Mouse (Mus musculus): Measurements from ENCODE around the gene Slc38a3. TPM values are rescaled to one million over a fixed set of nuclear protein-coding genes. Genes with fewer than 3 reads are reported as not detected.
"Not testable (repeated sequence)": the region's sequence is repeated elsewhere in the genome, so short reads cannot be mapped to it uniquely, and the experiment has no call there.

Gene Slc38a3
- total and polyA plus RNA-seq, 2 experiments from 2014 or later = 38.7 to 60.9 TPM

- WGBS = 30% methylated on average over 17 of the region's 17 CpGs
- ATAC-seq (peak; percentile 83), DNase-seq (peak; percentile 62)
- Histone ChIP-seq H3K4me3 (ENCODE audit: low read depth, low read length) (no peak overlapping the region), H3K4me1 (ENCODE audit: insufficient read depth) (no peaks in the 10 kb centered on the region), H3K27ac (ENCODE audit: low read depth, low read length) (no peak overlapping the region), H3K9me3 (ENCODE audit: low read length) (no peaks in the 10 kb centered on the region), H3K4me2 (ENCODE audit: low read depth) (no peak overlapping the region), H3K9ac (no peak overlapping the region), H3K36me3 (ENCODE audit: insufficient read depth) (peaks cover 69% of the 10 kb centered on the region), H3K27me3 (ENCODE audit: insufficient read depth, low read length) (no peaks in the 10 kb centered on the region)
- TF ChIP-seq CTCF (IDR thresholded peaks at IDR 0.05; ENCODE audit: low read depth) = peak; percentile 92
Observed at GRCm38 (mm10) chr9:107685231-107685981, 16.1 kb upstream of the Slc38a3 start.

GRCm38 (mm10) chr9:107682405-107682804 lies 13.1 kb upstream of the Slc38a3 start:
- H3K27me3 ChIP-seq (ENCODE audit: insufficient read depth, low read length) = peaks cover 4% of the 10 kb centered on the region
- WGBS = 82% methylated on average over 20 of the region's 20 CpGs
- no peak for TF ChIP-seq CTCF (IDR thresholded peaks at IDR 0.05; ENCODE audit: low read depth)
- no peak overlapping the region for H3K27ac ChIP-seq (ENCODE audit: low read depth, low read length)
- H3K4me2 ChIP-seq (ENCODE audit: low read depth) = no peak overlapping the region
- H3K9ac ChIP-seq = no peak overlapping the region
- no peaks in the 10 kb centered on the region for H3K9me3 ChIP-seq (ENCODE audit: low read length)
- peaks cover 54% of the 10 kb centered on the region for H3K36me3 ChIP-seq (ENCODE audit: insufficient read depth)
- no peaks in the 10 kb centered on the region for H3K4me1 ChIP-seq (ENCODE audit: insufficient read depth)
- H3K4me3 ChIP-seq (ENCODE audit: low read depth, low read length) = no peak overlapping the region
- DNase-seq (no peak), ATAC-seq (no peak)

- no peaks in the 10 kb centered on the region for H3K9me3 ChIP-seq (ENCODE audit: low read length)
- H3K36me3 ChIP-seq (ENCODE audit: insufficient read depth) = peaks cover 30% of the 10 kb centered on the region
- no peak for DNase-seq
- H3K4me2 ChIP-seq (ENCODE audit: low read depth) = no peak within 1 kb of the TSS
- TF ChIP-seq CTCF (IDR thresholded peaks at IDR 0.05; ENCODE audit: low read depth) = no peak
- peaks cover 17% of the 10 kb centered on the region for H3K27me3 ChIP-seq (ENCODE audit: insufficient read depth, low read length)
- H3K27ac ChIP-seq (ENCODE audit: low read depth, low read length) = no peak within 1 kb of the TSS
- no peak within 1 kb of the TSS for H3K9ac ChIP-seq
- H3K4me3 ChIP-seq (ENCODE audit: low read depth, low read length) = no peak within 1 kb of the TSS
- no peak for ATAC-seq
- WGBS = 48% methylated on average over 5 of the region's 5 CpGs
- 0 out of 2 replicates have a peak, but pooled peaks cover 9% of the 10 kb centered on the region for H3K4me1 ChIP-seq (ENCODE audit: insufficient read depth)
Observed at GRCm38 (mm10) chr9:107679501-107679900, 10.2 kb upstream of the Slc38a3 start, which contains the start of gene Gnat1. TSS of gene Gnat1 (minus strand) at chr9:107679712.

GRCm38 (mm10) chr9:107678861-107679260 lies 9.5 kb upstream of the Slc38a3 start:
- Histone ChIP-seq H3K27me3 (ENCODE audit: insufficient read depth, low read length) (peaks cover 17% of the 10 kb centered on the region), H3K36me3 (ENCODE audit: insufficient read depth) (peaks cover 24% of the 10 kb centered on the region), H3K4me2 (ENCODE audit: low read depth) (no peak overlapping the region), H3K27ac (ENCODE audit: low read depth, low read length) (no peak overlapping the region), H3K4me3 (ENCODE audit: low read depth, low read length) (no peak overlapping the region), H3K9ac (no peak overlapping the region), H3K4me1 (ENCODE audit: insufficient read depth) (0 out of 2 replicates have a peak, but pooled peaks cover 9% of the 10 kb centered on the region), H3K9me3 (ENCODE audit: low read length) (no peaks in the 10 kb centered on the region)
- ATAC-seq (no peak), DNase-seq (no peak)
- WGBS = 94% methylated on average over 2 of the region's 2 CpGs
- TF ChIP-seq CTCF (IDR thresholded peaks at IDR 0.05; ENCODE audit: low read depth) = no peak

GRCm38 (mm10) chr9:107677819-107678526 lies 8.6 kb upstream of the Slc38a3 start:
- peak; percentile 76 for TF ChIP-seq CTCF (IDR thresholded peaks at IDR 0.05; ENCODE audit: low read depth)
- not testable (repeated sequence) for ATAC-seq; H3K4me1 ChIP-seq (ENCODE audit: insufficient read depth); H3K4me2 ChIP-seq (ENCODE audit: low read depth); H3K9me3 ChIP-seq (ENCODE audit: low read length); H3K9ac ChIP-seq; H3K4me3 ChIP-seq (ENCODE audit: low read depth, low read length); H3K27ac ChIP-seq (ENCODE audit: low read depth, low read length)
- H3K27me3 ChIP-seq (ENCODE audit: insufficient read depth, low read length) = peaks cover 17% of the 10 kb centered on the region
- DNase-seq = peak; percentile 91
- peaks cover 15% of the 10 kb centered on the region for H3K36me3 ChIP-seq (ENCODE audit: insufficient read depth)
- 44% methylated on average over 14 of the region's 14 CpGs for WGBS

GRCm38 (mm10) chr9:107677091-107677784 lies 7.9 kb upstream of the Slc38a3 start:
- Histone ChIP-seq H3K4me3 (ENCODE audit: low read depth, low read length) (no peak overlapping the region), H3K36me3 (ENCODE audit: insufficient read depth) (peaks cover 7% of the 10 kb centered on the region), H3K27ac (ENCODE audit: low read depth, low read length) (no peak overlapping the region), H3K27me3 (ENCODE audit: insufficient read depth, low read length) (peaks cover 17% of the 10 kb centered on the region), H3K9ac (no peak overlapping the region), H3K4me1 (ENCODE audit: insufficient read depth) (0 out of 2 replicates have a peak, but pooled peaks cover 9% of the 10 kb centered on the region), H3K4me2 (ENCODE audit: low read depth) (0 out of 2 replicates have a peak overlapping the region, but pooled peaks have one; percentile 74), H3K9me3 (ENCODE audit: low read length) (no peaks in the 10 kb centered on the region)
- WGBS = 24% methylated on average over 17 of the region's 17 CpGs
- TF ChIP-seq CTCF (IDR thresholded peaks at IDR 0.05; ENCODE audit: low read depth) = peak; percentile 82
- ATAC-seq (no peak), DNase-seq (peak; percentile 51)
